Mouse (Mus musculus): ENCODE measurements around the gene Pde3b. TPM values are rescaled to one million over a fixed set of nuclear protein-coding genes. Genes with fewer than 3 reads are reported as not detected.
"Not testable (repeated sequence)": the region's sequence is repeated elsewhere in the genome, so short reads cannot be mapped to it uniquely, and the experiment has no call there.

The Pde3b gene
- polyA plus RNA-seq, 1 experiment from 2014 or later, result 9.0 TPM

GRCm38 (mm10) chr7:114492540-114492939 is 77.5 kb downstream of the Pde3b start:
- Histone ChIP-seq H3K4me2 (ENCODE audit: low read depth, low read length) (no peak overlapping the region), H3K4me3 (ENCODE audit: low read depth, low read length) (no peak overlapping the region), H3K27me3 (ENCODE audit: control insufficient read depth, insufficient read depth, low read length) (no peaks in the 10 kb centered on the region), H3K36me3 (ENCODE audit: control insufficient read depth, insufficient read depth, low read length) (no peaks in the 10 kb centered on the region), H3K4me1 (ENCODE audit: control insufficient read depth, insufficient read depth, low read length) (no peaks in the 10 kb centered on the region), H3K9ac (replicated peaks; ENCODE audit: low read depth, low read length) (no peak overlapping the region), H3K27ac (ENCODE audit: low read depth, low read length) (no peak overlapping the region), H3K9me3 (ENCODE audit: control insufficient read depth, low read length) (no peaks in the 10 kb centered on the region)
- no peak for ATAC-seq (ENCODE audit: low read depth)

DNA sequence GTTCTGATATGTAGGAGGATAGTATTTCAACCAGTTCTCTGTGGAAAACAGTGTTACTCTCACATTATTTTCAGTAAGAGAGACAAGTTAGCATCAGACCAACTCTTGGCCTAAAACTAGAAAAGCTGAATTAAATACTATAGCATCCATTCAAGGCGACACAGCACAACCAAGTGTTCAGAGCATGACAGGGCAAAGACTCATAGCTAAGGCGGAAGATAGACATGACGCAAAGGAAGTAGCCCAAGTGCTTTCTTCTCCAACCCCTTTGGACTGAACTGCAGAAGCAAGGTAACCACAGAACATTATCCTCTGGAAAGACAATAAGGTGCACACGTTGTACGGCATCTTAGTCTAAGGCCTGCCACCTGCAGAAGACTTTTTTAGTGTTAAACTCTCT is 79.0 kb downstream of the Pde3b start:
- no peaks in the 10 kb centered on the region for H3K27me3 ChIP-seq (ENCODE audit: control insufficient read depth, insufficient read depth, low read length)
- no peaks in the 10 kb centered on the region for H3K36me3 ChIP-seq (ENCODE audit: control insufficient read depth, insufficient read depth, low read length)
- H3K4me2 ChIP-seq (ENCODE audit: low read depth, low read length), result no peak overlapping the region
- no peak for ATAC-seq (ENCODE audit: low read depth)
- no peak overlapping the region for H3K27ac ChIP-seq (ENCODE audit: low read depth, low read length)
- H3K9ac ChIP-seq (replicated peaks; ENCODE audit: low read depth, low read length), result no peak overlapping the region
- H3K9me3 ChIP-seq (ENCODE audit: control insufficient read depth, low read length), result no peaks in the 10 kb centered on the region
- no peaks in the 10 kb centered on the region for H3K4me1 ChIP-seq (ENCODE audit: control insufficient read depth, insufficient read depth, low read length)
- WGBS, result 93% methylated on average over 5 of the region's 5 CpGs
- no peak overlapping the region for H3K4me3 ChIP-seq (ENCODE audit: low read depth, low read length)

GRCm38 (mm10) chr7:114499293-114499692 is 84.2 kb downstream of the Pde3b start:
- Histone ChIP-seq H3K36me3 (ENCODE audit: control insufficient read depth, insufficient read depth, low read length) (no peaks in the 10 kb centered on the region), H3K9ac (replicated peaks; ENCODE audit: low read depth, low read length) (no peak overlapping the region), H3K4me1 (ENCODE audit: control insufficient read depth, insufficient read depth, low read length) (no peaks in the 10 kb centered on the region), H3K9me3 (ENCODE audit: control insufficient read depth, low read length) (no peaks in the 10 kb centered on the region), H3K4me2 (ENCODE audit: low read depth, low read length) (no peak overlapping the region), H3K27me3 (ENCODE audit: control insufficient read depth, insufficient read depth, low read length) (no peaks in the 10 kb centered on the region), H3K4me3 (ENCODE audit: low read depth, low read length) (no peak overlapping the region), H3K27ac (ENCODE audit: low read depth, low read length) (no peak overlapping the region)
- no peak for ATAC-seq (ENCODE audit: low read depth)
- 88% methylated on average over 1 of the region's 1 CpGs for WGBS

GRCm38 (mm10) chr7:114508879-114509278 is 93.8 kb downstream of the Pde3b start:
- no peak overlapping the region for H3K9ac ChIP-seq (replicated peaks; ENCODE audit: low read depth, low read length)
- H3K36me3 ChIP-seq (ENCODE audit: control insufficient read depth, insufficient read depth, low read length), result no peaks in the 10 kb centered on the region
- no peak for ATAC-seq (ENCODE audit: low read depth)
- no peaks in the 10 kb centered on the region for H3K27me3 ChIP-seq (ENCODE audit: control insufficient read depth, insufficient read depth, low read length)
- no peaks in the 10 kb centered on the region for H3K9me3 ChIP-seq (ENCODE audit: control insufficient read depth, low read length)
- WGBS, result 97% methylated on average over 2 of the region's 2 CpGs
- H3K27ac ChIP-seq (ENCODE audit: low read depth, low read length), result no peak overlapping the region
- no peak overlapping the region for H3K4me3 ChIP-seq (ENCODE audit: low read depth, low read length)
- H3K4me2 ChIP-seq (ENCODE audit: low read depth, low read length), result no peak overlapping the region
- no peaks in the 10 kb centered on the region for H3K4me1 ChIP-seq (ENCODE audit: control insufficient read depth, insufficient read depth, low read length)

- Histone ChIP-seq H3K27me3 (ENCODE audit: control insufficient read depth, insufficient read depth, low read length) (no peaks in the 10 kb centered on the region), H3K4me1 (ENCODE audit: control insufficient read depth, insufficient read depth, low read length) (no peaks in the 10 kb centered on the region), H3K27ac (ENCODE audit: low read depth, low read length) (no peak overlapping the region), H3K4me2 (ENCODE audit: low read depth, low read length) (no peak overlapping the region), H3K9ac (replicated peaks; ENCODE audit: low read depth, low read length) (no peak overlapping the region), H3K4me3 (ENCODE audit: low read depth, low read length) (no peak overlapping the region), H3K36me3 (ENCODE audit: control insufficient read depth, insufficient read depth, low read length) (no peaks in the 10 kb centered on the region), H3K9me3 (ENCODE audit: control insufficient read depth, low read length) (no peaks in the 10 kb centered on the region)
- 100% methylated on average over 1 of the region's 1 CpGs for WGBS
- no peak for ATAC-seq (ENCODE audit: low read depth)
Measured at GRCm38 (mm10) chr7:114520122-114520521, 105.0 kb downstream of the Pde3b start.

- Histone ChIP-seq H3K27ac (ENCODE audit: low read depth, low read length) (no peak overlapping the region), H3K9me3 (ENCODE audit: control insufficient read depth, low read length) (no peaks in the 10 kb centered on the region), H3K4me3 (ENCODE audit: low read depth, low read length) (no peak overlapping the region), H3K27me3 (ENCODE audit: control insufficient read depth, insufficient read depth, low read length) (no peaks in the 10 kb centered on the region), H3K36me3 (ENCODE audit: control insufficient read depth, insufficient read depth, low read length) (no peaks in the 10 kb centered on the region), H3K4me1 (ENCODE audit: control insufficient read depth, insufficient read depth, low read length) (no peaks in the 10 kb centered on the region), H3K4me2 (ENCODE audit: low read depth, low read length) (no peak overlapping the region), H3K9ac (replicated peaks; ENCODE audit: low read depth, low read length) (no peak overlapping the region)
- WGBS, result 85% methylated on average over 1 of the region's 1 CpGs
- no peak for ATAC-seq (ENCODE audit: low read depth)
Measured at GRCm38 (mm10) chr7:114526245-114526644, 111.2 kb downstream of the Pde3b start.

GRCm38 (mm10) chr7:114536179-114536578 is 121.1 kb downstream of the Pde3b start:
- no peaks in the 10 kb centered on the region; the same call in 1 of the 2 replicates for H3K36me3 ChIP-seq (ENCODE audit: control insufficient read depth, insufficient read depth, low read length)
- H3K4me3 ChIP-seq (ENCODE audit: low read depth, low read length), result no peak overlapping the region
- no peaks in the 10 kb centered on the region for H3K4me1 ChIP-seq (ENCODE audit: control insufficient read depth, insufficient read depth, low read length)
- no peak overlapping the region for H3K27ac ChIP-seq (ENCODE audit: low read depth, low read length)
- no peaks in the 10 kb centered on the region for H3K27me3 ChIP-seq (ENCODE audit: control insufficient read depth, insufficient read depth, low read length)
- no peak for ATAC-seq (ENCODE audit: low read depth)
- no peaks in the 10 kb centered on the region for H3K9me3 ChIP-seq (ENCODE audit: control insufficient read depth, low read length)
- WGBS, result 88% methylated on average over 1 of the region's 1 CpGs
- H3K4me2 ChIP-seq (ENCODE audit: low read depth, low read length), result no peak overlapping the region
- no peak overlapping the region for H3K9ac ChIP-seq (replicated peaks; ENCODE audit: low read depth, low read length)

- Histone ChIP-seq H3K36me3 (ENCODE audit: control insufficient read depth, insufficient read depth, low read length) (no peaks in the 10 kb centered on the region), H3K9ac (replicated peaks; ENCODE audit: low read depth, low read length) (peak within 1 kb of the TSS; percentile 56), H3K27ac (ENCODE audit: low read depth, low read length) (peak within 1 kb of the TSS; percentile 72), H3K4me3 (ENCODE audit: low read depth, low read length) (peak within 1 kb of the TSS; percentile 58), H3K4me1 (ENCODE audit: control insufficient read depth, insufficient read depth, low read length) (peaks cover 3% of the 10 kb centered on the region; the same call in 1 of the 2 replicates), H3K9me3 (ENCODE audit: control insufficient read depth, low read length) (no peaks in the 10 kb centered on the region), H3K4me2 (ENCODE audit: low read depth, low read length) (peak within 1 kb of the TSS; percentile 71), H3K27me3 (ENCODE audit: control insufficient read depth, insufficient read depth, low read length) (no peaks in the 10 kb centered on the region)
- WGBS, result 2% methylated on average over 56 of the region's 56 CpGs
- peak; percentile 100 for ATAC-seq (ENCODE audit: low read depth)
Measured at GRCm38 (mm10) chr7:114562531-114563241, 147.6 kb downstream of the Pde3b start, which contains the start of gene Cyp2r1. Gene Cyp2r1 (minus strand): TSS chr7:114562972.

- H3K4me3 ChIP-seq (ENCODE audit: low read depth, low read length); H3K9ac ChIP-seq (replicated peaks; ENCODE audit: low read depth, low read length); ATAC-seq (ENCODE audit: low read depth); H3K4me1 ChIP-seq (ENCODE audit: control insufficient read depth, insufficient read depth, low read length); H3K4me2 ChIP-seq (ENCODE audit: low read depth, low read length); H3K27me3 ChIP-seq (ENCODE audit: control insufficient read depth, insufficient read depth, low read length); H3K9me3 ChIP-seq (ENCODE audit: control insufficient read depth, low read length); H3K36me3 ChIP-seq (ENCODE audit: control insufficient read depth, insufficient read depth, low read length); H3K27ac ChIP-seq (ENCODE audit: low read depth, low read length): not testable (repeated sequence)
- 91% methylated on average over 4 of the region's 4 CpGs for WGBS
Measured at GRCm38 (mm10) chr7:114573866-114574265, 158.8 kb downstream of the Pde3b start.
